Mouse (Mus musculus): ENCODE measurements around the gene Pcdh9. TPM values are rescaled to one million over a fixed set of nuclear protein-coding genes. Genes with fewer than 3 reads are reported as not detected.

Pcdh9 gene
- polyA plus RNA-seq, 1 experiment from 2014 or later, result 40.4 TPM

DNA sequence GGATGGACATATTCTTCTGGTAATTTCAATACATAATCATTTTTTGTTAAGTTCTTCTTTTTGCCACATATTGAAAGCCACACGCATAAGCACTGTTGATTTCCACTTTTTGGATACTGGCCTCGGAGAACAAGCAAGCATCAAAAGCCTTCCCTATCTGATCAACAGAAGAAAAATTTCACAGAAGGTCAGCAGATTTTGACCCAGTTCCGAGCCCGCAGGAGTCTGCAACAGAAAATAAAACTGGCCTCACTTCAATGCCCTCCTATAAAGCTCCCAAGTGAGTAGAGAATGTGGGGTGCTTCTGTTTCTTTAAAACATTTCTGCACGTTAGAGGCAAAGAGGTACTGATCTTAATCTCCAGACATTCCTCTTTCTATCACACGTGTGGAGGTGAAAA lies 63.3 kb downstream of the Pcdh9 start:
- H3K9ac ChIP-seq (ENCODE audit: low read length), result no peak overlapping the region
- H3K27me3 ChIP-seq (ENCODE audit: control insufficient read depth, insufficient read depth, low read length), result no peaks in the 10 kb centered on the region
- no peak for DNase-seq (ENCODE audit: low spot score, missing footprints)
- no peaks in the 10 kb centered on the region for H3K36me3 ChIP-seq (ENCODE audit: control insufficient read depth, insufficient read depth, low read length)
- no peaks in the 10 kb centered on the region for H3K9me3 ChIP-seq (ENCODE audit: control insufficient read depth, low read length)
- no peaks in the 10 kb centered on the region for H3K4me1 ChIP-seq (ENCODE audit: control insufficient read depth, insufficient read depth, low read length)
- H3K4me2 ChIP-seq, result no peak overlapping the region
- no peak for ATAC-seq (ENCODE audit: low FRiP score)
- no peak overlapping the region for H3K4me3 ChIP-seq (ENCODE audit: low read depth, low read length)
- WGBS, result 57% methylated on average over 6 of the region's 6 CpGs
- H3K27ac ChIP-seq (ENCODE audit: low read depth, low read length), result no peak overlapping the region

DNA sequence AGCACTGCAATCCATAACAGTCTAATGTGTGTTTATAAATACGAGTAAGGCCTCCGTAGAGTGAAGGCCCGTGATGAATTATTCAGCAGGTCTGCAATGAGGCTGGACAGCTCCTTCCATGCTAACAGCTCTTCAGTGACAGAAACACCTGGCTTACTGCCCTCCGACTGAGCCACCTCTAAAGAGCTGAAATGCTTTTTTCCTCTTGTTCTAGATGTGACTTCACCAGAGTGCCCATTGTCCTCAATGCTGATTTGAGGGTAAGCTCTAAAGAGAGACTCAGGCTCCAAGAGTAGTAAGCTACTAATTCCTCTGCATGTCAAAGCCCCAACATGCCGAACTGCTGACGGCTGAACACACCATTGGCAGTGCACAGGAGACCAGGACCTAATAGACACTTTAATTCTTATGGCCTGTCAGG lies 64.4 kb downstream of the Pcdh9 start:
- Histone ChIP-seq H3K4me2 (no peak overlapping the region), H3K27ac (ENCODE audit: low read depth, low read length) (no peak overlapping the region), H3K4me3 (ENCODE audit: low read depth, low read length) (no peak overlapping the region), H3K9me3 (ENCODE audit: control insufficient read depth, low read length) (no peaks in the 10 kb centered on the region), H3K27me3 (ENCODE audit: control insufficient read depth, insufficient read depth, low read length) (no peaks in the 10 kb centered on the region), H3K9ac (ENCODE audit: low read length) (no peak overlapping the region), H3K4me1 (ENCODE audit: control insufficient read depth, insufficient read depth, low read length) (no peaks in the 10 kb centered on the region), H3K36me3 (ENCODE audit: control insufficient read depth, insufficient read depth, low read length) (no peaks in the 10 kb centered on the region)
- peak; percentile 70 for ATAC-seq (ENCODE audit: low FRiP score)
- WGBS, result 36% methylated on average over 6 of the region's 6 CpGs
- DNase-seq (ENCODE audit: low spot score, missing footprints), result peak; percentile 88

- no peaks in the 10 kb centered on the region for H3K9me3 ChIP-seq (ENCODE audit: control insufficient read depth, low read length)
These were observed 71.6 kb downstream of the Pcdh9 start for GRCm38 (mm10) chr14:93818845-93819244.

GRCm38 (mm10) chr14:93817591-93817990 lies 72.9 kb downstream of the Pcdh9 start:
- 83% methylated on average over 4 of the region's 4 CpGs for WGBS
- no peaks in the 10 kb centered on the region for H3K9me3 ChIP-seq (ENCODE audit: control insufficient read depth, low read length)
- no peak for DNase-seq (ENCODE audit: low spot score, missing footprints)
- no peaks in the 10 kb centered on the region for H3K27me3 ChIP-seq (ENCODE audit: control insufficient read depth, insufficient read depth, low read length)
- no peak overlapping the region for H3K4me3 ChIP-seq (ENCODE audit: low read depth, low read length)
- H3K36me3 ChIP-seq (ENCODE audit: control insufficient read depth, insufficient read depth, low read length), result no peaks in the 10 kb centered on the region
- H3K9ac ChIP-seq (ENCODE audit: low read length), result no peak overlapping the region
- no peak for ATAC-seq (ENCODE audit: low FRiP score)
- H3K4me1 ChIP-seq (ENCODE audit: control insufficient read depth, insufficient read depth, low read length), result no peaks in the 10 kb centered on the region
- H3K27ac ChIP-seq (ENCODE audit: low read depth, low read length), result no peak overlapping the region
- no peak overlapping the region for H3K4me2 ChIP-seq

More at GRCm38 (mm10) chr14:93818845-93819244, 71.6 kb downstream of the Pcdh9 start:
- Histone ChIP-seq H3K27ac (ENCODE audit: low read depth, low read length) (no peak overlapping the region), H3K4me2 (no peak overlapping the region), H3K27me3 (ENCODE audit: control insufficient read depth, insufficient read depth, low read length) (no peaks in the 10 kb centered on the region), H3K36me3 (ENCODE audit: control insufficient read depth, insufficient read depth, low read length) (no peaks in the 10 kb centered on the region), H3K4me3 (ENCODE audit: low read depth, low read length) (no peak overlapping the region), H3K9ac (ENCODE audit: low read length) (no peak overlapping the region), H3K4me1 (ENCODE audit: control insufficient read depth, insufficient read depth, low read length) (no peaks in the 10 kb centered on the region)
- DNase-seq (ENCODE audit: low spot score, missing footprints) (no peak), ATAC-seq (ENCODE audit: low FRiP score) (no peak)
- 91% methylated on average over 4 of the region's 4 CpGs for WGBS

GRCm38 (mm10) chr14:93794530-93794929 lies 95.9 kb downstream of the Pcdh9 start:
- 91% methylated on average over 3 of the region's 3 CpGs for WGBS
- no peak overlapping the region for H3K9ac ChIP-seq (ENCODE audit: low read length)
- no peak overlapping the region for H3K4me3 ChIP-seq (ENCODE audit: low read depth, low read length)
- no peaks in the 10 kb centered on the region for H3K36me3 ChIP-seq (ENCODE audit: control insufficient read depth, insufficient read depth, low read length)
- no peak overlapping the region for H3K27ac ChIP-seq (ENCODE audit: low read depth, low read length)
- ATAC-seq (ENCODE audit: low FRiP score) (no peak), DNase-seq (ENCODE audit: low spot score, missing footprints) (no peak)
- H3K27me3 ChIP-seq (ENCODE audit: control insufficient read depth, insufficient read depth, low read length), result no peaks in the 10 kb centered on the region
- no peaks in the 10 kb centered on the region for H3K4me1 ChIP-seq (ENCODE audit: control insufficient read depth, insufficient read depth, low read length)
- no peaks in the 10 kb centered on the region for H3K9me3 ChIP-seq (ENCODE audit: control insufficient read depth, low read length)
- no peak overlapping the region for H3K4me2 ChIP-seq

DNA sequence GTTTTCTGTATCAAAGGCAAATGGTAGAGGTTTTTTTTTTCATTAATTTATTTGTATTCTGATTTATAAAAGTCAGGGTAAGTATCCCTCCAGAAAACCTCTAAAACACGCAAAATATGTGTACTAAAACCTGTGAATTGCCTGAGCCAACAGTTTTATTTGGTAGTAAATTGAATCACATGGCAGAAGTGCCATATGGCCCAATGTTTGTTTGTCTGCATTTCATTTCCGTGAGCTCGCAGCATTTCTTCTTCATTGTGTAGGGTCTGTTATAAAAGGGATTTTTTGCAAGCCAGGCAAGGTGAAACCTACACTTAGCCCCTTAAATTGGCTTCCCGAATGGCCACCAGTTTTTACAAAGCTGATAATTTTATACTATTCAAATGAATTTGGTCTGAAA lies 104.2 kb downstream of the Pcdh9 start:
- H3K27ac ChIP-seq (ENCODE audit: low read depth, low read length), result no peak overlapping the region
- no peaks in the 10 kb centered on the region for H3K36me3 ChIP-seq (ENCODE audit: control insufficient read depth, insufficient read depth, low read length)
- H3K4me2 ChIP-seq, result no peak overlapping the region
- no peak for ATAC-seq (ENCODE audit: low FRiP score)
- 80% methylated on average over 4 of the region's 4 CpGs for WGBS
- no peaks in the 10 kb centered on the region; the same call in 1 of the 2 replicates for H3K4me1 ChIP-seq (ENCODE audit: control insufficient read depth, insufficient read depth, low read length)
- no peaks in the 10 kb centered on the region for H3K27me3 ChIP-seq (ENCODE audit: control insufficient read depth, insufficient read depth, low read length)
- H3K9me3 ChIP-seq (ENCODE audit: control insufficient read depth, low read length), result no peaks in the 10 kb centered on the region
- no peak overlapping the region for H3K4me3 ChIP-seq (ENCODE audit: low read depth, low read length)
- DNase-seq (ENCODE audit: low spot score, missing footprints), result no peak
- no peak overlapping the region for H3K9ac ChIP-seq (ENCODE audit: low read length)

DNA sequence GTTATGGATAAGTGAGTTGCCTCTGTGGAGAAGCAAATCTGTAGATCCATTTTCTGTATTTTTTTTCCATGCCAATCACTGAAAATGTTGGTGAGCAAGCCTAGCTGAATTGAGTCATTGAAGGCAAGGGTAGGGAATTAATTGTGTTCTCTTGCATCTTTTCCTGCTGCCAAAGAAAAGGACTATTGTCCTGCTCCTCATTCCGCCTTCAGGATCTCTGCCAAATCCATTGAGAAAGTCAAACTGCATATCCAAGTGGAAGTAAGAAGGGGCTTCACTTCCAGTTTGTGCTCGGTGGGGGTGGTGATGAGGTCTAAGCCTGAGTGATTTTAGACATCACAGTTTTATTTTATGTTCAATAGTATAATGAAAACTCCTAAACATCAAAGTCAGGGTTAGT lies 105.4 kb downstream of the Pcdh9 start:
- no peak for ATAC-seq (ENCODE audit: low FRiP score)
- WGBS, result 33% methylated on average over 2 of the region's 2 CpGs
- Histone ChIP-seq H3K4me1 (ENCODE audit: control insufficient read depth, insufficient read depth, low read length) (no peaks in the 10 kb centered on the region; the same call in 1 of the 2 replicates), H3K27ac (ENCODE audit: low read depth, low read length) (no peak overlapping the region), H3K9ac (ENCODE audit: low read length) (no peak overlapping the region), H3K4me3 (ENCODE audit: low read depth, low read length) (no peak overlapping the region), H3K4me2 (no peak overlapping the region), H3K27me3 (ENCODE audit: control insufficient read depth, insufficient read depth, low read length) (no peaks in the 10 kb centered on the region), H3K9me3 (ENCODE audit: control insufficient read depth, low read length) (no peaks in the 10 kb centered on the region), H3K36me3 (ENCODE audit: control insufficient read depth, insufficient read depth, low read length) (no peaks in the 10 kb centered on the region)
- no peak for DNase-seq (ENCODE audit: low spot score, missing footprints)

DNA sequence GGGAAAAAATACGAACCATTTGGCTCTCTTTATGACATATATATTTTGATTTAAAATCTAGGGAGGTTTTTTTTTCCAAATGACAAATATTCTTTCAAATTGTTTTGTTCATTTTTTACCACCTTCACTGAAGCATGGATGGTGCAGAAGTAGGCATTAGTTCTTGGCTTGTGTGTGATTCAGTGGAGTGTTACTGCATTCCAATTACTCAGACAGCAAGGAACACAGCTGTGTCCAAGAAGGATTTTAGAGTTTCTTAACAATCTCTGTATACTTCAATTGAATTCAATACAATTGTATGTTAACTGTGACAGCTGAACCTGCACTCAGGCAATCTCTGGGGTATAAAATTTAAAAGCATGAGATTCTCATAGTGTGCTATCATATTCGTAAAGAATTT lies 127.6 kb downstream of the Pcdh9 start:
- 90% methylated on average over 2 of the region's 2 CpGs for WGBS
- H3K4me3 ChIP-seq (ENCODE audit: low read depth, low read length), result no peak overlapping the region
- H3K36me3 ChIP-seq (ENCODE audit: control insufficient read depth, insufficient read depth, low read length), result no peaks in the 10 kb centered on the region
- H3K27ac ChIP-seq (ENCODE audit: low read depth, low read length), result no peak overlapping the region
- DNase-seq (ENCODE audit: low spot score, missing footprints) (no peak), ATAC-seq (ENCODE audit: low FRiP score) (no peak)
- no peaks in the 10 kb centered on the region for H3K4me1 ChIP-seq (ENCODE audit: control insufficient read depth, insufficient read depth, low read length)
- no peak overlapping the region for H3K9ac ChIP-seq (ENCODE audit: low read length)
- no peak overlapping the region for H3K4me2 ChIP-seq
- no peaks in the 10 kb centered on the region for H3K9me3 ChIP-seq (ENCODE audit: control insufficient read depth, low read length)
- no peaks in the 10 kb centered on the region for H3K27me3 ChIP-seq (ENCODE audit: control insufficient read depth, insufficient read depth, low read length)

GRCm38 (mm10) chr14:93734077-93734673 lies 156.3 kb downstream of the Pcdh9 start:
- WGBS, result 78% methylated on average over 10 of the region's 10 CpGs
- Histone ChIP-seq H3K27me3 (ENCODE audit: control insufficient read depth, insufficient read depth, low read length) (no peaks in the 10 kb centered on the region), H3K4me1 (ENCODE audit: control insufficient read depth, insufficient read depth, low read length) (no peaks in the 10 kb centered on the region), H3K9ac (ENCODE audit: low read length) (no peak overlapping the region), H3K27ac (ENCODE audit: low read depth, low read length) (no peak overlapping the region), H3K36me3 (ENCODE audit: control insufficient read depth, insufficient read depth, low read length) (no peaks in the 10 kb centered on the region), H3K4me2 (no peak overlapping the region), H3K4me3 (ENCODE audit: low read depth, low read length) (no peak overlapping the region), H3K9me3 (ENCODE audit: control insufficient read depth, low read length) (no peaks in the 10 kb centered on the region)
- ATAC-seq (ENCODE audit: low FRiP score) (peak; percentile 22; the same call in 1 of the 2 replicates), DNase-seq (ENCODE audit: low spot score, missing footprints) (no peak)
